Mouse (Mus musculus): ENCODE data around the gene Tbc1d1. TPM values are rescaled to one million over a fixed set of nuclear protein-coding genes. Genes with fewer than 3 reads are reported as not detected.

Gene Tbc1d1
- total and polyA plus RNA-seq, 3 experiments, result 26.0 to 38.6 (median 31.9) TPM

DNA sequence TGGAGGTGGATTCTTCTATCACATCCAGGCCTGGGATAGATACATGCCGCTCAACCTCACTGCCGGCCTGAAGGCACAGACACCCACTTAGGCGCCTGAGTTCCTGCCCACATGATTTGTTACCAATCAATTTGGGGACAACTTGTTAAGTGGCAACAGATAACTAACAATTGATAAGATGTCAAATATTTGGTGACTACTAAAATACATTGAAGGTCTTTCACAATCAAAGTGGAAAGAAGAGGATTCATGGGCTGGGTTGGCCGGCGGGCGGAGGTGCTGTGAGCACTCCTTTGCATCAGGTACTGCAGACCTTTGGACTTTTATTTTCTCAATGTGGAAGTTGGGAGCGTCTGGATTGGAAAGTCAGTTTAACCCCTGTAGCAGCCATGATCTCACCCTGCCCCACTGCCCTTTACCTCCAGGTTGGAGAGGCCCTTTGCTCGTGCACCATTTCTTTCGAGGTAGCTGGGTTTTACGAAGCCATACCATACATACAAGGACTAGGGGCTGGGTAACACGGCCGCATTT lies 73.3 kb downstream of the Tbc1d1 start:
- peaks cover 0 to 32% of the 10 kb centered on the region in 2 experiments for H3K36me3 ChIP-seq (replicated peaks in 1 of 2; ENCODE audit: control insufficient read depth in 1 of 2, insufficient read depth in 1 of 2, low read length in 1 of 2)
- in situ Hi-C loops (cut with MboI; ENCODE audit: low pct_ligation_motif_present, low pct_unique_long_range_greater_than_20kb, low sequenced_read_pairs) (no loop called here), dilution Hi-C loops (cut with MboI; ENCODE audit: extremely low pct_ligation_motif_present, extremely low pct_unique_long_range_greater_than_20kb, low sequenced_read_pairs) (no loop called here)
- H3K9ac ChIP-seq (ENCODE audit: insufficient read depth, low read depth), result peak overlapping the region; percentile 77
- peaks cover 4 to 58% of the 10 kb centered on the region in 2 experiments for H3K4me1 ChIP-seq (ENCODE audit: control insufficient read depth in 1 of 2, insufficient read depth in 2 of 2)
- H3K4me2 ChIP-seq (ENCODE audit: insufficient read depth, low read depth, poor library complexity, severe bottlenecking), result peak overlapping the region; percentile 79
- no peaks in the 10 kb centered on the region for H3K27me3 ChIP-seq (replicated peaks)
- H3K27ac ChIP-seq (ENCODE audit: insufficient read depth, low read depth), result no peak overlapping the region
- TF ChIP-seq POLR2A (IDR thresholded peaks at IDR 0.05; ENCODE audit: low read depth, low read length), result no peak
- TF ChIP-seq RAD21 (IDR thresholded peaks at IDR 0.05; ENCODE audit: low read depth, low read length), result no peak
- TF ChIP-seq BHLHE40 (IDR thresholded peaks at IDR 0.05; ENCODE audit: low read depth, low read length), result no peak
- TF ChIP-seq MAZ (IDR thresholded peaks at IDR 0.05; ENCODE audit: low read depth, low read length), result 0 out of 2 replicates have a peak, but pooled peaks have one; percentile 4
- no peak for TF ChIP-seq CHD2 (IDR thresholded peaks at IDR 0.05; ENCODE audit: low read length)
- no peak for TF ChIP-seq MEF2A (IDR thresholded peaks at IDR 0.05; ENCODE audit: borderline replicate concordance, low read depth, low read length)
- no peak for TF ChIP-seq USF2 (conservative IDR thresholded peaks at IDR 0.05; ENCODE audit: low read depth, low read length)
- no peaks in the 10 kb centered on the region for H3K9me3 ChIP-seq (replicated peaks; ENCODE audit: low read length)
- DNase-seq (ENCODE audit: extremely low read depth), result no peak
- peak overlapping the region; percentile 30 to 73 (median 33) for H3K4me3 ChIP-seq (replicated peaks in 1 of 3; ENCODE audit: low read depth in 2 of 3, low read length in 2 of 3, poor library complexity in 1 of 3)
- peaks cover 4% of the 10 kb centered on the region; the same call in 1 of the 2 replicates for H3K79me2 ChIP-seq (replicated peaks; ENCODE audit: control insufficient read depth, extremely low read depth, insufficient read depth, poor library complexity, severe bottlenecking)

DNA sequence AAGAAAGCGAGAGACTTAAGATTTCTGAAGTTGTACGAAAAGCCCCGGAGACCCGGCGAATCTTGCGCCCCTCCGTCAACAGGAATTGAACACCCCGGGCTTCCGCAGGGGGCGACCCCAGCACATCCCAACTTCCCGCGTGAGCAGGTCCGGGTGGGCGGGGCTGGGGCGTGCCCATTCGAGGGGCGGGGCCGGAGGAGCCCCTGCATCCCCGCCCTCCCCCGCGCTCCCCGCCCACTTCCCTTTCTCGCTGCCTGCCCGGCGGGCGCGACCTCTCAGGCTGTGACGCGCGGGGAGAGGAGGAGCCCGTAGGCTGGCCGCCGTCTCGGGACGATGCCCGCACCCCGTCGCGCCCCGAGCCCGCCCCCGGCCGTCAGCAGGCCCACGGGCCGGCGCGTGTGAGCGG lies 74.0 kb downstream of the Tbc1d1 start:
- dilution Hi-C loops (cut with MboI; ENCODE audit: extremely low pct_ligation_motif_present, extremely low pct_unique_long_range_greater_than_20kb, low sequenced_read_pairs), result no loop called here
- Histone ChIP-seq H3K79me2 (replicated peaks; ENCODE audit: control insufficient read depth, extremely low read depth, insufficient read depth, poor library complexity, severe bottlenecking) (peaks cover 4% of the 10 kb centered on the region; the same call in 1 of the 2 replicates), H3K4me1 (ENCODE audit: control insufficient read depth in 1 of 2, insufficient read depth in 2 of 2) (peaks cover 7 to 58% of the 10 kb centered on the region in 2 experiments), H3K4me3 (replicated peaks in 1 of 3; ENCODE audit: low read depth in 2 of 3, low read length in 2 of 3, poor library complexity in 1 of 3) (peak overlapping the region; percentile 30 to 73 (median 60)), H3K27me3 (replicated peaks) (no peaks in the 10 kb centered on the region), H3K9ac (ENCODE audit: insufficient read depth, low read depth) (peak overlapping the region; percentile 77), H3K9me3 (replicated peaks; ENCODE audit: low read length) (no peaks in the 10 kb centered on the region), H3K36me3 (replicated peaks in 1 of 2; ENCODE audit: control insufficient read depth in 1 of 2, insufficient read depth in 1 of 2, low read length in 1 of 2) (peaks cover 0 to 26% of the 10 kb centered on the region in 2 experiments), H3K27ac (ENCODE audit: insufficient read depth, low read depth) (no peak overlapping the region), H3K4me2 (ENCODE audit: insufficient read depth, low read depth, poor library complexity, severe bottlenecking) (peak overlapping the region; percentile 89)
- TF ChIP-seq NELFE (IDR thresholded peaks at IDR 0.05; ENCODE audit: low read depth, low read length) (no peak; the same call in 1 of the 2 replicates), USF2 (conservative IDR thresholded peaks at IDR 0.05; ENCODE audit: low read depth, low read length) (no peak), GABPA (IDR thresholded peaks at IDR 0.05; ENCODE audit: insufficient replicate concordance, low read depth, low read length) (no peak), ELF1 (IDR thresholded peaks at IDR 0.05; ENCODE audit: low read depth, low read length) (peak; percentile 39; the same call in 1 of the 2 replicates), CHD1 (IDR thresholded peaks at IDR 0.05; ENCODE audit: low read depth, low read length) (no peak), ZMIZ1 (IDR thresholded peaks at IDR 0.05; ENCODE audit: low read depth, low read length) (no peak), TCF12 (IDR thresholded peaks at IDR 0.05; ENCODE audit: low read depth, low read length) (0 out of 2 replicates have a peak, but pooled peaks have one; percentile 24), TBP (conservative IDR thresholded peaks at IDR 0.05; ENCODE audit: low read depth, low read length) (no peak), MYC (IDR thresholded peaks at IDR 0.05; ENCODE audit: low read depth, low read length) (no peak), MXI1 (IDR thresholded peaks at IDR 0.05; ENCODE audit: low read depth, low read length) (peak; percentile 40; the same call in 1 of the 2 replicates), CHD2 (IDR thresholded peaks at IDR 0.05; ENCODE audit: low read length) (peak; percentile 65), RCOR1 (conservative IDR thresholded peaks at IDR 0.05; ENCODE audit: low read depth, low read length) (no peak), USF1 (IDR thresholded peaks at IDR 0.05; ENCODE audit: low read depth, low read length) (no peak), CTCF (conservative IDR thresholded peaks at IDR 0.05 in 1 of 2, IDR thresholded peaks at IDR 0.05 in 1 of 2; ENCODE audit: low read depth in 2 of 2, low read length in 2 of 2) (no peak), EP300 (IDR thresholded peaks at IDR 0.05; ENCODE audit: low read length) (no peak), POLR2A (IDR thresholded peaks at IDR 0.05; ENCODE audit: low read depth, low read length) (peak; percentile 73), ZNF384 (IDR thresholded peaks at IDR 0.05; ENCODE audit: low read depth, low read length) (no peak), KAT2A (IDR thresholded peaks at IDR 0.05; ENCODE audit: insufficient replicate concordance, low read length) (no peak), SIN3A (IDR thresholded peaks at IDR 0.05; ENCODE audit: low read length) (peak; percentile 72; the same call in 1 of the 2 replicates), BHLHE40 (IDR thresholded peaks at IDR 0.05; ENCODE audit: low read depth, low read length) (no peak), MAZ (IDR thresholded peaks at IDR 0.05; ENCODE audit: low read depth, low read length) (0 out of 2 replicates have a peak, but pooled peaks have one; percentile 35)
- in situ Hi-C loops (cut with MboI; ENCODE audit: low pct_ligation_motif_present, low pct_unique_long_range_greater_than_20kb, low sequenced_read_pairs), result no loop called here
- DNase-seq (ENCODE audit: extremely low read depth), result peak; percentile 92
